Mouse (Mus musculus) testis, adult 2 months (tissue): ENCODE measurements around the gene Gal. TPM values are rescaled to one million over a fixed set of nuclear protein-coding genes. Genes with fewer than 3 reads are reported as not detected.

Source experiments
- H3K27ac ChIP-seq: fragments of 200-500 bp; 2 replicates; pipeline ENCODE4 v1.5.1; 2012; ENCODE audit warnings: low read depth, low read length; ENCODE audit not compliant: control insufficient read depth, insufficient read depth
- H3K27me3 ChIP-seq: fragments of 200-500 bp; 2 replicates; pipeline ENCODE4 v1.6.1; 2012; ENCODE audit warnings: mild to moderate bottlenecking, low read length, moderate library complexity; ENCODE audit not compliant: control insufficient read depth, insufficient read depth
- H3K36me3 ChIP-seq: fragments of 200-500 bp; 2 replicates; pipeline ENCODE4 v1.6.1; 2012; ENCODE audit warnings: mild to moderate bottlenecking, low read length; ENCODE audit not compliant: control insufficient read depth, insufficient read depth
- H3K4me1 ChIP-seq: fragments of 200-500 bp; 2 replicates; pipeline ENCODE4 v1.6.1; 2012; ENCODE audit warnings: low read length; ENCODE audit not compliant: control insufficient read depth, insufficient read depth
- H3K4me3 ChIP-seq: fragments of 200-500 bp; 2 replicates; pipeline ENCODE4 v1.5.1; 2012; ENCODE audit warnings: low read depth, mild to moderate bottlenecking, low read length, moderate library complexity, mixed read lengths; ENCODE audit not compliant: control insufficient read depth
- CTCF ChIP-seq: fragments of 200-500 bp; IDR thresholded peaks from 2 replicates; pipeline ENCODE4 v1.5.1; 2012; ENCODE audit warnings: low read depth, mild to moderate bottlenecking, inconsistent platforms, low read length, moderate library complexity; ENCODE audit not compliant: control insufficient read depth, insufficient read depth, insufficient replicate concordance
- POLR2A ChIP-seq: fragments of 200-500 bp; IDR thresholded peaks from 2 replicates; pipeline ENCODE4 v1.6.1; 2012; ENCODE audit warnings: low read depth, mild to moderate bottlenecking, inconsistent platforms, low read length, moderate library complexity; ENCODE audit not compliant: control insufficient read depth
- polyA plus RNA-seq: library from polyadenylated mRNA; depleted of rRNA; stranded (reverse); fragments of >200 nt; gene quantifications from 2 replicates; pipeline ENCODE4 v1.2.3, GENCODE M21; 2012

The Gal gene
- polyA plus RNA-seq, 1 experiment, result 0.90 TPM

DNA sequence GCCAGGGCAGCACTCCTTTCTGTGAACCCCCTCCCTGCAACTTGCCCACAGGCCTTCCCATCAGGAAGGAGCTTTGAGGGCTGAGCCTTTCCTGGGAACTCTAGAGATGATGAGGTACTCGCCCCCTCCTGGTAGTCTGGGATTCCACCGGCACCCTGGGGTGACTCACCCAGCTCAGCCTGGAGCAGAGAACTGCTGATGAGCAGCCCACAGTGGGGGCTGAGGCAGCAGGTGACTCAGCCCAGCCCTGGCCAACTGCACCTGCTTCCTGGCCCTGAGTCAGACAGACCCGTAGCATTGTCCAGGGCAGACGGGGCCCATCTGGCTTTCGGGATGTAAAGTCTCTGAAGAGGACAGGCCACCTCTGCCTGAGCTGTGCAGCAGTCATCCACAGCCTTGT, 4.9 kb upstream of the Gal start:
- Histone ChIP-seq H3K27me3 (no peaks in the 10 kb centered on the region), H3K27ac (no peak overlapping the region), H3K36me3 (no peaks in the 10 kb centered on the region), H3K4me3 (no peak overlapping the region), H3K4me1 (peaks cover 4% of the 10 kb centered on the region; the same call in 1 of the 2 replicates)
- TF ChIP-seq POLR2A (no peak), CTCF (no peak)

DNA sequence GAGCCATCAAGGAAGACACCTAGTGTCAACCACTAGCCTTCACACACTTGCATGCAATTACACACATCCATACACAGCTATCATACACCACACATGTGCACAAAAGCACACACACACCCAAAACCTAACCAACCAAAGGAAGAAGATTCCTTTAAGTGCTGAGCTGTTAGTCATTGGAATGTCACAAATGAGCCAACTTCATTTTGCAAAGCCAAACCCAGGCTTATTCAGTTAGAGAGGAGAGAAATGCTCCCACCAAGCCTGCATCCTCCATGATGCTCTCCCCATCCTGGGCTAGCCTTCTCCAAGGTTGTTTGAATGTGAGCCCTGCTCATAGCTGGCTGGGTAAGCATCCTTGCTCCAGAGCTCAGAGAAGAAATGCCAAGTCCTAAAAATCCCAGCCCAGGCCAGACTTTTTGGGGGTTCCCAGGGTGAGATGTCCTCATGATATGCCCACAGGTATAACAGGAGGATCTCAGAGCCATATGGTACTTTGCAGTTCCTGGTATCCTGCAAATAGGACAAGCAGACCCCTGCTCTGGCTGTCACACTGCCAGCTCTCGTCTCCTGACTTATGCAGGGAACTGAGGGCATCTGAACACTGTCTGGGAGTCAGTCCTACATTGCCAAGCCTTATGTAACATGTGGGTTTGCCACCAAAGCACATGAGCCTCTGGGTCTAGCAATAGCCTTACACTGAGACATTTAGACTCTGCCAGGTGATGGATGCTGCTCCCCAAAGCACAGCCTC, 8.6 kb downstream of the Gal start:
- TF ChIP-seq POLR2A (no peak), CTCF (no peak)

DNA sequence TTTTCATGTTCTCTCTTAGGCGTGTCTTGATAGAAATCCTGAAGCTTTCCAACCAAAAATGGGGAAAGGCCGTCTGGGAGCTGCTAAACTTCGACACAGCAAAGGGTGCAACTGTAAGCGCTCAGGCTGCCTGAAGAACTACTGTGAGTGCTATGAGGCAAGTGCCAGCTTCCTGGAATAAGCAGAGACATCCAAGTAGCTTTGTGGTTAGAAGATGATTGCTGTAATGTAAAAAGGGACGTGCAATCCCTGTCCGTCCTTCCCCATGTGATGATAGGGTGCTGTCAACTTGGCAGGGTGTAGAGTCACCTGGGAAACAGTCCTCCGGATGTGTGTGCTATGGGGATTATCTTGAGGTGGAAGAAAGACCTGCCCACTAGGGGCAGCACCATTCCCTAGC, 10.3 kb downstream of the Gal start:
- TF ChIP-seq CTCF, result no peak
- no peak for TF ChIP-seq POLR2A

More for the DNA sequence above, 8.6 kb downstream of the Gal start:
- H3K36me3 ChIP-seq, result peaks cover 3% of the 10 kb centered on the region
- H3K27ac ChIP-seq, result no peak overlapping the region
- no peaks in the 10 kb centered on the region for H3K27me3 ChIP-seq
- H3K4me1 ChIP-seq, result no peaks in the 10 kb centered on the region
- no peak overlapping the region for H3K4me3 ChIP-seq

DNA sequence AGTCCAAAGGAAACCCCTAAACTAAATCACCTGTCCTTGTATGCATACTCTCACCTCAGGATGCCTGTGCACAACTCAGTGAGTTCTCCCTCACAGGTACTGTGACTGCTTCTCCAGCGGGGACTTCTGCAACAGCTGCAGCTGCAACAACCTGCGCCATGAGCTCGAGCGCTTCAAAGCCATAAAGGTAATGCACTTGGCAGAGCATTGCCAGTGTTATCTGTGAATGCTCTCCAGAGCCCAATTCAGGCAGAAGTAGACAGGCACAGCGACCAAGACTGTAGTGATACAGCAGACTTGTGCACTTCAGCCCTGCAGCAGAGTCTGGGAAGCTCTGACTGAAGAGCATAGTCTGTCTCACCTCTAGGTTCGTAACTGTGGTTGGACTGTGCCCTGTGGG, 12.0 kb downstream of the Gal start:
- Histone ChIP-seq H3K27ac (no peak overlapping the region), H3K27me3 (no peaks in the 10 kb centered on the region), H3K36me3 (peaks cover 3% of the 10 kb centered on the region), H3K4me3 (no peak overlapping the region), H3K4me1 (no peaks in the 10 kb centered on the region)
- TF ChIP-seq POLR2A (no peak), CTCF (no peak)

More for the DNA sequence above, 10.3 kb downstream of the Gal start:
- Histone ChIP-seq H3K27ac (no peak overlapping the region), H3K4me3 (no peak overlapping the region), H3K36me3 (peaks cover 3% of the 10 kb centered on the region), H3K27me3 (no peaks in the 10 kb centered on the region), H3K4me1 (no peaks in the 10 kb centered on the region)

- H3K4me3 ChIP-seq, result no peak overlapping the region
- H3K27ac ChIP-seq, result no peak overlapping the region
- H3K27me3 ChIP-seq, result no peaks in the 10 kb centered on the region
- H3K36me3 ChIP-seq, result peaks cover 2% of the 10 kb centered on the region
- TF ChIP-seq POLR2A (no peak), CTCF (no peak)
- no peaks in the 10 kb centered on the region for H3K4me1 ChIP-seq
These were observed 12.4 kb downstream of the Gal start for GRCm38 (mm10) chr19:3401943-3402342.

DNA sequence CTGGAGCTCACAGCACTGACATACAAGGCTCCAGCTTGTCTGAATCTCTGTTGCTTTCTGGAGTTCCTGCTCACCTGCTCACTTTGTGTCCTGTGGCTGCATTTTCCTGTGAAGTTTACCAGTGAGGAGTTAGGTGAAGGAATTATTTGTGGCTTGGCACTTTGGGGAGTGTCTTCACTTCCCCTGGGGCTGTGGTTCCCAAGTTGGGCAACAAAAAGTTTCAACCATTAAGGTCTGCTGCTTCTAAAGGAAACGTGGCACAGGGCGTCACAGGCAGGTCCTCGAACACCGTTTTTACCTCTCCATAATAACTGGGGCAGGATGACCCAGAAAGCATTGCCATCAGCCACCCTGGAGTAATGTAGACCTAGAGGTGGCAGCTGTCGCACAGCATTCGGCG, 12.8 kb downstream of the Gal start:
- no peaks in the 10 kb centered on the region for H3K27me3 ChIP-seq
- peaks cover 4% of the 10 kb centered on the region for H3K36me3 ChIP-seq
- TF ChIP-seq CTCF (no peak), POLR2A (no peak)
- no peak overlapping the region for H3K4me3 ChIP-seq
- H3K4me1 ChIP-seq, result no peaks in the 10 kb centered on the region
- H3K27ac ChIP-seq, result no peak overlapping the region

- H3K4me3 ChIP-seq, result no peak overlapping the region
- no peak for TF ChIP-seq POLR2A
- no peak for TF ChIP-seq CTCF
- H3K27me3 ChIP-seq, result no peaks in the 10 kb centered on the region
- H3K36me3 ChIP-seq, result peaks cover 4% of the 10 kb centered on the region
- H3K4me1 ChIP-seq, result no peaks in the 10 kb centered on the region
- H3K27ac ChIP-seq, result no peak overlapping the region
These were observed 14.3 kb downstream of the Gal start for GRCm38 (mm10) chr19:3400057-3400456.
